Mouse (Mus musculus) CH12.LX (cell line): ENCODE data around the gene Fbxo42.

Experiments
- CHD1 ChIP-seq: IDR thresholded peaks from 2 replicates; pipeline ENCODE4 v1.6.1; 2012; ENCODE audit warnings: low read depth, low read length, improper control_type of control experiment, inconsistent platforms
- NELFE ChIP-seq: IDR thresholded peaks from 2 replicates; pipeline ENCODE4 v1.6.1; 2011; ENCODE audit warnings: low read depth, low read length, improper control_type of control experiment

GRCm38 (mm10) chr4:141158609-141159008 is 10.9 kb downstream of the Fbxo42 start:
- TF ChIP-seq NELFE (no peak), CHD1 (no peak)
